Mouse (Mus musculus) stomach, embryonic 15.5 days (tissue): ENCODE measurements around the gene Bag5. TPM values are rescaled to one million over a fixed set of nuclear protein-coding genes. Genes with fewer than 3 reads are reported as not detected.

Source experiments
- ATAC-seq: fragments of 200-750 bp; cut with Nextera tagmentation; 2 replicates; pipeline ENCODE4 v1.8.0; 2017; ENCODE audit warnings: low read depth, moderate number of reproducible peaks, moderate TSS enrichment; ENCODE audit not compliant: insufficient read depth, low FRiP score
- H3K27ac ChIP-seq: fragments of 300-500 bp; sonication (generic); 2 replicates; pipeline ENCODE4 v1.5.1; 2015; ENCODE audit warnings: mild to moderate bottlenecking, inconsistent platforms
- H3K27me3 ChIP-seq: fragments of 300-500 bp; sonication (generic); replicated peaks from 2 replicates; pipeline ENCODE4 v1.6.1; 2015; ENCODE audit warnings: inconsistent platforms
- H3K36me3 ChIP-seq: fragments of 300-500 bp; sonication (generic); 2 replicates; pipeline ENCODE4 v1.6.1; 2015; ENCODE audit warnings: inconsistent platforms
- H3K4me1 ChIP-seq: fragments of 300-500 bp; sonication (generic); 2 replicates; pipeline ENCODE4 v1.6.1; 2015; ENCODE audit warnings: inconsistent platforms
- H3K4me2 ChIP-seq: fragments of 300-500 bp; sonication (generic); 2 replicates; pipeline ENCODE4 v1.6.1; 2015; ENCODE audit warnings: mild to moderate bottlenecking, inconsistent platforms
- H3K4me3 ChIP-seq: fragments of 300-500 bp; sonication (generic); replicated peaks from 2 replicates; pipeline ENCODE4 v1.5.1; 2015; ENCODE audit warnings: inconsistent platforms
- H3K9ac ChIP-seq: fragments of 300-500 bp; sonication (generic); 2 replicates; pipeline ENCODE4 v1.6.1; 2015; ENCODE audit warnings: inconsistent platforms
- H3K9me3 ChIP-seq: fragments of 300-500 bp; sonication (generic); 2 replicates; pipeline ENCODE4 v1.6.1; 2016; ENCODE audit warnings: inconsistent platforms
- WGBS: fragments of 180-500 bp; shearing (Covaris S2); methylation state at CpG from one replicate; pipeline ENCODE4 v1.1.7; 2015; 5-methylcytosine and 5-hydroxymethylcytosine counted together
- polyA plus RNA-seq: library from polyadenylated mRNA; unstranded; fragments of >200 nt; fragmentation: Nextera tagmentation; extraction: Ambion mirVana; gene quantifications from 2 replicates; pipeline ENCODE4 v1.2.1, GENCODE M21; 2015

Bag5 gene
- polyA plus RNA-seq, 1 experiment from 2014 or later = 50.9 TPM

- ATAC-seq = no peak
- peaks cover 15% of the 10 kb centered on the region for H3K36me3 ChIP-seq
- WGBS = 93% methylated on average over 1 of the region's 1 CpGs
Measured at GRCm38 (mm10) chr12:111660628-111661027, 52.4 kb downstream of the Bag5 start.

More at GRCm38 (mm10) chr12:111660628-111661027, 52.4 kb downstream of the Bag5 start:
- no peak overlapping the region for H3K9ac ChIP-seq
- no peak overlapping the region for H3K4me3 ChIP-seq
- peaks cover 16% of the 10 kb centered on the region for H3K4me1 ChIP-seq
- H3K9me3 ChIP-seq = no peaks in the 10 kb centered on the region
- H3K4me2 ChIP-seq = no peak overlapping the region
- no peak overlapping the region for H3K27ac ChIP-seq
- no peaks in the 10 kb centered on the region for H3K27me3 ChIP-seq

Other genes starting within 250 kb of the Bag5 start
- gene Gm266, start 227.4 kb downstream of the Bag5 start, polyA plus RNA-seq = 25.4 and 30.3 TPM in 2 replicates
- gene Eif5, start 175.2 kb downstream of the Bag5 start, polyA plus RNA-seq = 575 TPM in 2 replicates
- 33.9 and 34.9 TPM in 2 replicates for gene Mark3, start 138.7 kb downstream of the Bag5 start, polyA plus RNA-seq
- 607 and 634 TPM in 2 replicates for gene Ckb, start 40.9 kb downstream of the Bag5 start, polyA plus RNA-seq
- 14.6 TPM in 2 replicates for gene Trmt61a, start 35.2 kb downstream of the Bag5 start, polyA plus RNA-seq
- 46.4 and 51.3 TPM in 2 replicates for gene Apopt1, start within 50 bp of the Bag5 start, polyA plus RNA-seq
- 97.8 and 113 TPM in 2 replicates for gene Klc1, start 45.6 kb upstream of the Bag5 start, polyA plus RNA-seq
- gene Xrcc3, start 100.6 kb upstream of the Bag5 start, polyA plus RNA-seq = 7.2 and 8.5 TPM in 2 replicates
- 134 and 140 TPM in 2 replicates for gene Zfyve21, start 100.9 kb upstream of the Bag5 start, polyA plus RNA-seq
- 22.8 and 22.9 TPM in 2 replicates for gene Ppp1r13b, start 194.9 kb upstream of the Bag5 start, polyA plus RNA-seq